Mouse (Mus musculus) lung, postnatal 4 days (tissue): ENCODE results near the gene Katnbl1.

Experiments
- DNase-seq, 2 experiments: peaks; one replicate each; pipeline ENCODE4 v3.0.0; 2021

The Katnbl1 gene

GRCm38 (mm10) chr2:112378973-112379898, at the start of gene Katnbl1:
TSS of gene Katnbl1 (plus strand) at chr2:112379211.
- DNase-seq: peak; percentile 95 to 97

DNA sequence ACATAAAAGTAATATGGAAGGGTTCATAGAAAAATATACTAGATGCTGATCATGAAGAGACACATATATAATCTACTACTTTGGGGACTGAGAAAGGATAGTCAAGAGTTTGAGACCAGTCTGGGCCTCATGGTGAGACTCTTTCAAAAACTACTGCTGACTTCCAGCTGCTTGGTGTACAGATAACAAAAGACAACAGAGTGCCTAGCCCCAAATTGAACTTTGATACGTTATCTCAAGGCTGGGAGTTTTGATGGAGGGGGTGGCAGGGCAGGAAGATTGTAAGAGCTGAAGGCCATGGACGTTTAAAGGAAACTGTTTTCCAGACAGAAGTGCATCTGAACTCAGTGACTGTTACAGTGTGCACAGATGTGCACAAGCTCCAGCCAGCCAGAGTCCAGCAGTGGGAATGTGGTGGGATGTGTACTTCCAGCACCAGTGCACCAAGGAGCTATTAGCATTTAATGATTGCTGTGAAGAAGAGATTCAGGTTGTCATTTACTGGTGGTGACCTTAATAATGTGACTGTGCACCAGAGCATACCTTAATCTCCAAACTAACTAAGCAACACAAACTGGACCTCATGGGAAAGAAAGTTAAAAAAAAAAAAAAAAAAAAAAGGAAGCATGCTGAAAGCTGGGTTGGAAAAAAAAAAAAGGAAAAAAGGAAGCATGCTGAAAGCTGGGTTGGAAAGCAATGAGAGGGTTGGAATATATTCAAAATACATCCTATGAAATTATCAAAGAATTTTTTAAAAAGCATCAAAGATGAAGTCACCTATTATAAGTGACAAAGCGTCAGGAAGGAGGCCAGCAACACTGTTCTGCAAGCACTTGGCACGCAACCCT, 46.7 kb upstream of the Katnbl1 start:
- no peak for DNase-seq

DNA sequence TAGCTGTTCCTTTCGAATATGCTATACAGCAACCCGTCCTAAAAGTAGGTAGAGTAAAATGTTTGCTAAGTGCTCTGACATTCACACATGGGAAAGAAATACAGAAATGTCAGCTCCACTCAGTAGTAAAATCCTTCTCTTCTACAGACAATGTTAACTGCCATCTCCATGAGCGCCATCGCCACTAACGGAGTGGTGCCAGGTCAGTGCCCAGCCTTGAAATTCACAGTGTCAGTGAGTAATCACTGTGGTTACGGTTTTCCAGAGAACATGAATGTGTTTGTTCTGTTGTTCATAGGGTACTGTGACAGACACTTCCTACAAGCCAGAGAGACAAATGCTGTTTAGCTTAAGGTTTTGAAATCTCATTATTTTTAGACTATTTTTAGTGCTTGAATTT, 41.8 kb upstream of the Katnbl1 start:
- DNase-seq: no peak

GRCm38 (mm10) chr2:112339736-112340135, 39.3 kb upstream of the Katnbl1 start:
- no peak for DNase-seq

DNA sequence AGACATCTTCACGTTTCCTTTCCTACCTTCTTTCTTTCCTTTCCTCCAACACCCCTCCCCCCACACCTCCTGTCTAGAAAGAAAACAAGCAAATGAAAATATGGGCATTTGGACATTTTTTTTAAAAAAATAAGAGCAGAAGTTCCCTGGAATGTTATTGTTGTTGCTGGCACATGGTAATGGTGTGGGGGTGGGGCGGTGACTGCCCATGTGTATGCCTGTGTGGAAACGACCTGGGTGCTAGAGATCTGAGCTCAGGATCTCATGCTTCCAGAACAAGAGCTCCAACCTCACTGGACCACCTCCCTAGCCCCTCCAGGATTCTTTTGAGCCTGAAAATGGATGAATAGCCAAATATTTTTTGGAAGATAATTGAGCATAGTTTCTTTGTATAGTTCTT, 37.9 kb upstream of the Katnbl1 start:
- DNase-seq: no peak

GRCm38 (mm10) chr2:112348246-112348645, 30.8 kb upstream of the Katnbl1 start:
- no peak for DNase-seq

GRCm38 (mm10) chr2:112353685-112354455, 25.1 kb upstream of the Katnbl1 start:
- DNase-seq: no peak

DNA sequence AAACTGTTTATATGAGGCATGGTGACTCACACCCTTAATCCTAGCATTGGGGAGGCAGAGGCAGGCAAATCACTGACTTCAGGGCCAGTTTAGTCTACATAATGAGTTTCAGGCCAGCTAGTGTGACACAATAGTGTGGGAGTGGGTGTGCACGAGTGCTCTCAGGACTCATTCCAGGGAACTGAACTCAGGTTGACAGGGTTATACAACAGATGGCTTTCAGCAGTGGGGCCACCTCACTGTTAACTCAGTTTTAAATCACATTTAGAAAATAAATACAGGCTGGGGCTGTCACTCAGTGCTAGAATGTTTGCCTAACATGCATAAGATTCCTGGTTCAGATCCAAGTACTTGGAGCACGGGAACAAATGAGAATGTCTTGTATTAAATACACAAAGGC, 19.4 kb upstream of the Katnbl1 start:
- DNase-seq: peak; percentile 14 to 41

DNA sequence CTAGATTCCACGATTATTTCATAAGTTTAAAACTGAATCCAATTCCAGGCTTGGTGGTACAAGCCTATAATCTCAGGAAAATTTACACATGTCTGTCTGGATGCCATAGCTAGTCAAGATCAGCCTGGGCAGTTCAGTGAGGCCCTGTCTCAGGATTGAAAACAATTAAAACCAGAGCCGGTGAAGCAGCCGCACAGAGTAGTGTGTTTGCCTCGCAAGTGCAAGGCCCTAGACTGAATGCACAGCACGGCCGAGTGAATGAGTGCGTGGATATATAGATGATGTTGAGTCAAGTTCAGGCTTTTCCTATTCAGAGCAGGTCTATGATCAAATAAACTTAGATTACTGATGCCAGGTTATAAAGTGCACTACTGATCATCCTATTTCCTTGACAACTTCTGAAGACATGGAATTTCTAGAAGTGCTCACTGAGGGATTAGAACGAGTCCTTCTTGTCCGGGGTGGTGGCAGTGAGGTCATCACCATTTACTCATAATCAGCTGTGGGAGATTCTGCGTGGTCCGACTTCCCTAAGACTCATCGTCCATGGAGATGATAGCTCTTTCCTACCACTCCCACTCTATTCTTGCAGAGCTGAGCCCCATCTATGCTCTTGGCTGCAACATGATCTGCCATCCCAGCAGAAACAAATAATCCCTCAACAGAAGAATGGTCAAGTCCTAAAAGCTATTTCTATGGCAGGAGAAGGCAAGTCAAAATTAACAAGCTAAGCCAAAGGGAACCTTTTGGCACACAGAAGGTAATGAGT, 18.8 kb upstream of the Katnbl1 start:
- DNase-seq: no peak

DNA sequence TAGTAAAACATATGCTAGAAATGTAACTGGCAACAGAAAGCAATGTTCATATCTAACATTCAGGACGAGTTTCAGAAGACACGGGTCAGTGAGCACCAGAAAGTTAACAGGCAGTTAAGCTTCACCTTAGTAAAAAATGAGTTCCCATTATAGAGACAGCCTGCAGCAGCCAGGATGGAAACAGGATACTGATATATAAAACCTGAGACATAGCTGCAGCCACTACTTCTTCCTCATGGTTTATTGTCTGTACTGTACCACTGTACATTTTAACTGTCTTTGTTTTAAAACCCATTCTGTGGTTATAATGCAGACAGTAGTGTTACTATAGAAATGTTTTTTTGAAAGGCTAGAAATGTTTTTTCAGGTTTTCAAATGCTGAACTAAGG, 18.2 kb upstream of the Katnbl1 start:
- no peak for DNase-seq

DNA sequence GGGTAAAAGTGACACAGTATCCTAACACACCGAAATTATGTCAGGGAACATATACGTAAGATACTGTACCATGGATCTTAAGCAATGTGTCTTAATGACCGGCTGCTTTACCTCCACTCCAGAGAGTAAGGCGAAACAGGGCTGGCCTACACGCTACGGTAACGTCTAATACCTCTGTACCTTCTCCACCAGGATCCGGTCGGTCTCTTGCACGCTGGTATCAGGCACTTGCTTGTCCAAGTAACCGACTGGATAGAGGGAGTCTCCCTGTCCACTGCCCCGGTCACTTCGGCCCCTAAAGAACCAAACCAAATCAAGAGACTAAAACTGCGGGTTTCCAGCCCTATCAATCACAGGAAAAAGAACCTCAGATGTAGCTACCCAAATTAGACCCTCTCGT, 11.8 kb upstream of the Katnbl1 start:
- no peak for DNase-seq

- DNase-seq: peak; percentile 90 to 92
These were observed 11.0 kb upstream of the Katnbl1 start, which contains the start of gene Emc4 for GRCm38 (mm10) chr2:112367726-112368673. TSS of gene Emc4 (minus strand) at chr2:112368027.

DNA sequence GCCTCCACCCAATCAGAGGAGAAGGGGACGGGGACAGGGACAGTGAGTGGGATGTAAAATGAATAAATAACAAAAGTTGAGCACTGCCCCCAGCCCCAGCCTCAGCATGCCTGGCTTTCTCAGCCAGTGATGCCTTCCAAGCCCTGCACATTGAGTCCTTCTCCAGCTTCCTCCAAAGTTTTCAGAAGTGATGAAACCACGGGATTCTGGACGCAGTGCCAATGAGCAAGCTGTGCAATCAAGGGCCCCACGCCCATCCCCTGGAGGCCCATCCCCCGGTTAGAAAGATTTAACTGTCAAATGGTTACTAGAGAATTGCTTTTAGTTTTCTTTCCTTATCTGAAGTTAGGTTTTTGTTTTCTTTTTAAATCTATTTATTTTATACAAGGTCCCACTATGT, 9.1 kb upstream of the Katnbl1 start:
- no peak for DNase-seq

DNA sequence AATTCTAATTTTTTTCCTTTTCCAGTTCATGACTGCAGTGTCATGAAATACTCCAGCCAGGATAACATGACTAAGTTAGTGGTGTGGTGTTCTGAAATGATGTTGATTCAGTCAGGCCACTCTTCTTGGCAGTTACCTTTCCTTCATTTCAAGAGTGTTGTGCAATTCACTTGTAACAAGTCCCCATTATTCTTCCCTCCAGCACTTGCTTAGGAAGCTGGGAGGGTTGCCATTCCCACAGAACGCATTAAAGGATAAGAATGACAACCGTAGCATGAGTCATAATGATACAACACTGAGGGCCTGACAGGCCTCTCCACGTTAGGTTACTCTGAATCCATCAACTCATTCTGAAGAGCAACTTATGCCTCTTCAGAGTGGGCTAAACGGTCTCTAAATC, 5.9 kb upstream of the Katnbl1 start:
- no peak for DNase-seq

GRCm38 (mm10) chr2:112374610-112375009, 4.4 kb upstream of the Katnbl1 start:
- peak; percentile 26 to 55 for DNase-seq

- no peak for DNase-seq
These were observed 1.1 kb downstream of the Katnbl1 start for GRCm38 (mm10) chr2:112380131-112380530.

GRCm38 (mm10) chr2:112381219-112381618, 2.2 kb downstream of the Katnbl1 start:
- DNase-seq: no peak

- no peak for DNase-seq
These were observed 11.8 kb downstream of the Katnbl1 start for GRCm38 (mm10) chr2:112390843-112391242.

DNA sequence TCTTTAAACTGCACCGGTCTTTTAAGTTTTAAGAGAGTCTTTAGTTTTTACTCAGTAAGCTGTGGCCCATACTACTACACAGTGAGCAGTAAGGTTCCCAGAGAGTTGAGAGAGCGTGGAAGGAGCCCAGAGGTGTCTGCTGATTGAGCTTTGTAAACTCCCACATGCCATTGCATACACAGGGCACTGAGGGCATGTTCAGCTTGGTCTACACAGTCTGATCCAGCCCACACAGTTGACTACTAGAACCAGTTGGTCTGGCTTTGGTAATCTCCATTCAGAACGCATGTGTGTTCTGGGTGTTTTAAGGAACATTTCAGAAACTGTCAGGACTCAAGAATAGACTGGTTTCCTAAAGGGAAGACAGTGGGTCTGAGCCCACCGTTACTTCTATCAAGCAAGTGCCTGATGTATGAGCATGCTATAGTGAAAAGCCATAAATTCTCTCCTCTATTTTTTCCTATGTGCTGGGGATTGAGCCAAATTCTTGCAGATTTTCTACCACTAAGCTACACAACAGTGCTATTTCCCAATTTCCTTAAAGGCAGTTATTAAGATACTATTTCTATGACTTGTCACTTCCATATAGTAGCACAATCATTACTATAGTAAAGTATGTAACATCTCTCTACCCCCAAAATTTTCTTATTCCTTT, 12.5 kb downstream of the Katnbl1 start:
- DNase-seq: no peak

GRCm38 (mm10) chr2:112392689-112393088, 13.7 kb downstream of the Katnbl1 start:
- no peak for DNase-seq
